Mouse (Mus musculus) ES-Bruce4 (cell line): ENCODE measurements around the gene Ski. TPM values are rescaled to one million over a fixed set of nuclear protein-coding genes. Genes with fewer than 3 reads are reported as not detected.
A peak's percentile ranks its signal among the peaks of the same experiment; 100 is the strongest.

Source experiments
- H3K27ac ChIP-seq: 2 replicates; pipeline ENCODE4 v1.5.1; 2012; ENCODE audit warnings: low read length, inconsistent platforms; ENCODE audit not compliant: insufficient read depth
- H3K27me3 ChIP-seq: 2 replicates; pipeline ENCODE4 v1.6.1; 2012; ENCODE audit warnings: mild to moderate bottlenecking, low read length, inconsistent platforms; ENCODE audit not compliant: control insufficient read depth, poor library complexity, insufficient read depth, severe bottlenecking
- H3K36me3 ChIP-seq: 2 replicates; pipeline ENCODE4 v1.6.1; 2012; ENCODE audit warnings: inconsistent platforms, mild to moderate bottlenecking, low read length, moderate library complexity; ENCODE audit not compliant: control insufficient read depth, poor library complexity, insufficient read depth, severe bottlenecking
- H3K4me1 ChIP-seq: one replicate; pipeline ENCODE4 v1.8.1; 2011; ENCODE audit warnings: low read length; ENCODE audit not compliant: control insufficient read depth, insufficient read depth
- H3K4me3 ChIP-seq: 2 replicates; pipeline ENCODE4 v1.5.1; 2011; ENCODE audit warnings: low read depth, mild to moderate bottlenecking, low read length
- H3K9ac ChIP-seq: 2 replicates; pipeline ENCODE4 v1.6.1; 2012; ENCODE audit warnings: low read depth, mild to moderate bottlenecking, inconsistent platforms; ENCODE audit not compliant: poor library complexity, severe bottlenecking
- H3K9me3 ChIP-seq: replicated peaks from 2 replicates; pipeline ENCODE4 v1.6.1; 2012; ENCODE audit warnings: mild to moderate bottlenecking, low read length, inconsistent platforms; ENCODE audit not compliant: control insufficient read depth, poor library complexity, insufficient read depth, severe bottlenecking
- CTCF ChIP-seq: IDR thresholded peaks from one replicate; pipeline ENCODE4 v1.8.1; 2011; ENCODE audit warnings: low read depth, low read length
- EP300 ChIP-seq: IDR thresholded peaks from 2 replicates; pipeline ENCODE4 v1.6.1; 2011; ENCODE audit warnings: low read depth, low read length; ENCODE audit not compliant: insufficient read depth
- POLR2A ChIP-seq: IDR thresholded peaks from one replicate; pipeline ENCODE4 v1.8.1; 2011; ENCODE audit warnings: low read length; ENCODE audit not compliant: insufficient read depth
- polyA plus RNA-seq: library from polyadenylated mRNA; stranded (reverse); fragments of >200 nt; gene quantifications from 2 replicates; pipeline ENCODE4 v1.2.4, GENCODE M21; 2011; ENCODE audit warnings: low read depth; ENCODE audit not compliant: missing spikeins, insufficient read depth, insufficient read length

Ski gene
- polyA plus RNA-seq, 1 experiment, result 67.2 TPM

DNA sequence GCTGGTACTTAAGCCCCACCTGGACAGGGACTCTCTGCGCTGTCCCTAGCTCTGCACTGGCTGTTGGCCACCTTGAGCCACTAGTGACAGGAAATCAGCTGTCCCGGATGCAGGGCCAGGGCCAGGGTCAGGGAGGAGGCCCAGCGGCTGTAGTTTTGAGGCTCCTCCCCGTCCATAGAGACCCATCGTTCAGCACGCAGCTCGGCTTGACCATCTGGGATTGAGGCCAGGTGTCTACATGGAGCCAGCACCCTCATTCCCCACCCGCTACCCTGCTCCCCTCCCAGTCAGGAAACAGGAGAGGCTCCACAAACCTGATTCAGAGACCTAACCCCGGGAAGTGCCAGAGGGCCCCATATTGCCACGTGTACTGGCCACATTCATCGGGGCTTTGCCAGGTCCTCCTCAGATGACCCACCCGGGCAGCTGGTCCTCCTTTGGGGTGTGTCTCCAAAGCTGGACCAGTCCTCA lies 81.6 kb downstream of the Ski start:
- Histone ChIP-seq H3K27ac (no peak overlapping the region), H3K27me3 (no peaks in the 10 kb centered on the region), H3K4me3 (no peak overlapping the region), H3K9ac (no peak overlapping the region), H3K9me3 (no peaks in the 10 kb centered on the region), H3K4me1 (no peaks in the 10 kb centered on the region), H3K36me3 (no peaks in the 10 kb centered on the region)
- TF ChIP-seq CTCF (no peak), POLR2A (no peak), EP300 (no peak)

DNA sequence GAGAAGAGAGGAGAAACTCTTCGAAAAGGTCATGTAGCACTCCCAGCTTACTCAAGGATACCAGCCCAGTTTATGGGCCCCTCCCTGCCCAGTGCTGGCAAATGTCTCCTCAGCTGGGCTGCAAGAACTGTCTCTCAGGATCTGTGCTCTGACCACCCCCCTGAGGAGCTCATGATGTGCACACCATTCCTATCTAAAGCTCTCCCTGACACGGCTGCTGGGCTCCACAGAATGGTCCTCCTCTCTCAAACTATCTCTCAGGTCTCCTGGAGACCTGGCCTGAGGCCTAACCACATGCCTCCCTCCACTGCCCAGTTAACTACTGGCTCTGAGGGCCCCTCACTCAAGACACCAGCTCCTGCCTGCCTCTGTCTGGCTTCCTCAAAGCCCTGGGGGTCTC lies 82.2 kb downstream of the Ski start:
- no peak overlapping the region for H3K27ac ChIP-seq
- no peak overlapping the region for H3K4me3 ChIP-seq
- no peaks in the 10 kb centered on the region for H3K9me3 ChIP-seq
- no peaks in the 10 kb centered on the region for H3K36me3 ChIP-seq
- TF ChIP-seq EP300, result no peak
- no peak for TF ChIP-seq POLR2A
- TF ChIP-seq CTCF, result no peak
- no peaks in the 10 kb centered on the region for H3K4me1 ChIP-seq
- H3K27me3 ChIP-seq, result no peaks in the 10 kb centered on the region
- no peak overlapping the region for H3K9ac ChIP-seq

DNA sequence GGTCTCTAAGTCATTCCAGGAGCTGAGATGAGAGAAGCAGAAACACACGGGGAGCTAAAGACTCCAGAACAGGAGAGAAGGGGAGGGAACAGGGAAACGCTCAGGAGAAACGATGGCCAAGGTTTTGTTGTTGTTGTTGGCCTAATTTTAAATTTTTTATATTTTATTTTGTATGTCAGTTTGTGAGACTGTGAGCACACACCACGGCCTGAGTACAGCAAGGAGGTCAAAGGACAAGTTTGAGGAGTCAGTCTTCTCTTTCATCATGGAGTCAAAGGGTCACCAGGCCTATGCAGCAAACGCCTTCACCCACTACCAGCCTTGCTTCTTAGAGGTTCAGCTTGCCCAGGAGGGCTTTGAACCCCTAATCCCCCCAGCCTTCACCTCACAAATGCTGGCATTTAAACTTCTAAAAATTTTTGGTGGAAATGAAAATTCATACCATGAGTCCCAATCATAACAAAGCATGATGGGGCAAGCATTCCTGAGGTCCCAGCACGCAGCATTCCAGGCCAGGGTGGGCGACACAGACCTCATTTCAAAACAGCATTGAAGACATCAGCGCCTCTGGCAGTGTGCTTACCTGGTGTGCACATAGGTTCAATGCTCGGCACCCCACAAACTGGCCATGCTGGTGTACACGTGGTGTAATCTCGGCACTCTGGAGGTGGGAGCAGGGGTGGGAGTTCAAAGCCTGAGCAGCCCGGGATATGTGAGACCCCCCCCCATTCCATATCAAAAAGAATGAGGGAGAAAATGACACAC lies 82.9 kb downstream of the Ski start:
- H3K4me1 ChIP-seq, result no peaks in the 10 kb centered on the region
- no peaks in the 10 kb centered on the region for H3K36me3 ChIP-seq
- H3K27ac ChIP-seq, result no peak overlapping the region
- H3K4me3 ChIP-seq, result no peak overlapping the region
- no peaks in the 10 kb centered on the region for H3K27me3 ChIP-seq
- TF ChIP-seq CTCF, result no peak
- no peak for TF ChIP-seq EP300
- no peak for TF ChIP-seq POLR2A
- no peak overlapping the region for H3K9ac ChIP-seq
- H3K9me3 ChIP-seq, result no peaks in the 10 kb centered on the region

DNA sequence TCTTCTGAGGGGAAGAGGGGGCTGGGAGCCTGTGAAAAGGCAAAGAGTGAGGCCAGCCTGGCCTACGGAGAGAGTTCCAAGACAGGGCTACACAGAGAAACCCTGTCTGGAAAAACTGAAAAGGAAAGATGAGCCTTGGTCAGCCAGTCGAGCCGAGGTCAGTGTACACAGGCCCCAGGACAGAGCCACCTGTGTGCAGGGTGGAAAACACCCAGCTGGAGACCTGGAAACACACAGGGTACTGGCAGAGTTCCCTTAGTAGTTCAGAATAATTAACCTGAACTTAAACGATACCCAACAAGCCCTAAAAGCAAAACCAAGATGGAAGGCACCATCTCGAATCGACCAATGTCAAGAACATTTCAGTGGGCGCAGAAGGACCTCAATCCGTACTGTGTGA lies 83.9 kb downstream of the Ski start:
- no peak overlapping the region for H3K27ac ChIP-seq
- H3K9me3 ChIP-seq, result no peaks in the 10 kb centered on the region
- H3K4me3 ChIP-seq, result no peak overlapping the region
- no peaks in the 10 kb centered on the region for H3K27me3 ChIP-seq
- H3K4me1 ChIP-seq, result no peaks in the 10 kb centered on the region
- H3K9ac ChIP-seq, result no peak overlapping the region
- TF ChIP-seq POLR2A (no peak), CTCF (no peak), EP300 (no peak)
- H3K36me3 ChIP-seq, result no peaks in the 10 kb centered on the region

DNA sequence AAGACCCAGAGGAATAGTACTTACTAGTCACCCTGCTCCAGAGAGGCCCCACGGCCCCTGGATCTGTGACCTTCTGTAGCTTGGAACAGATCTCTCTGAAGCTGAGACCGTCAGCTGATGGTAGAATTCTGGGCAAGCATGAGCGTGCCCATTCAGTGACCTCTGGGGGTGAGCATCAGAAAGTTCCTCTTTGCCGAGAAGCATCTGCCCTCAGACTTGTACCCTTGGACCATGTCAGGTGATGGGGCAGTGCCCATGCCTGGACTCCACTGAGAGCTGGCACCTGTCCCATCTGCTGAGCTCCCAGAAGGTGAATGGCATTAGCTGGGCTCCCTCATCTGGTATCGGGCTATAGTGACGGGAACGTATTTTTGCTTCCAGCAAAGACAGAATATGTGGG lies 84.5 kb downstream of the Ski start:
- H3K9ac ChIP-seq, result no peak overlapping the region
- no peak overlapping the region for H3K4me3 ChIP-seq
- H3K36me3 ChIP-seq, result no peaks in the 10 kb centered on the region
- H3K9me3 ChIP-seq, result no peaks in the 10 kb centered on the region
- no peaks in the 10 kb centered on the region for H3K27me3 ChIP-seq
- no peak for TF ChIP-seq CTCF
- no peak for TF ChIP-seq POLR2A
- TF ChIP-seq EP300, result no peak
- H3K27ac ChIP-seq, result no peak overlapping the region
- no peaks in the 10 kb centered on the region for H3K4me1 ChIP-seq

DNA sequence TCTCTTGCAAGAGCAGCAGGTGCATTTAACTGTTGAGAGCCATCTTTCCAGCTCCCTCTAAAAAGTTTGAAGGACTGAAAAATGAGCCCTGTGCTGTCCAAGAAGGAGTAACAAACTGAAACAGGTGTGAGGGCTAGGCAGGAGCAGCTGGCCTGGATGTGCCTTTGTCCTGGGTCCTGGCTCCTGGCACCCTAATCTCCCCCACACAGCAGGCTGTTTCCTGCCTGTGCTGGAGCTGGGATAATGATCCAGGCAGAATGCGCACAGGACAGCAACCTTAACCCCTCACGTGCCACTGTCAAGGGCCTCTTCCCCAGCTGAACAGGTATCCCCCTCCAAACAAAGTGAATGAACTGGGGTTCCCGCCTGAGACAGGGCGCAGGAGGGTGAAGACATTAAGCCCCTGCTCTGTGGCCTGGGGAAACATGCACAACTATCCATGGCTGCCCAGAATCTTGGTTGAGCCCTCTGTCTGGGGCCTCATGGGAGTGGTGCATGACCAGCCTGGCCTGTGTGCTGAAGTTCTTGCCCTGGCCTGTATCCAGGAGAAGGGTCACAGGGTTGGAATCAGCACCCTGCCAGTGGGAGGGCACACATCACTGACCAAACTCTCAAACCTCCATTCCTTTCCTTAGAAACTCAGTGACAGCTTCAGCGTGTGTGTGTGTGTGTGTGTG lies 86.3 kb downstream of the Ski start:
- H3K36me3 ChIP-seq, result no peaks in the 10 kb centered on the region
- no peaks in the 10 kb centered on the region for H3K9me3 ChIP-seq
- no peaks in the 10 kb centered on the region for H3K4me1 ChIP-seq
- H3K27ac ChIP-seq, result no peak overlapping the region
- no peak overlapping the region for H3K9ac ChIP-seq
- TF ChIP-seq CTCF, result no peak
- 0 out of 2 replicates have a peak, but pooled peaks have one; percentile 11 for TF ChIP-seq EP300
- TF ChIP-seq POLR2A, result no peak
- no peak overlapping the region for H3K4me3 ChIP-seq
- H3K27me3 ChIP-seq, result no peaks in the 10 kb centered on the region
